Mouse (Mus musculus): ENCODE results near the gene Kcnk2. TPM values are rescaled to one million over a fixed set of nuclear protein-coding genes. Genes with fewer than 3 reads are reported as not detected.

Gene Kcnk2
- polyA plus RNA-seq, 1 experiment: 2.9 TPM

GRCm38 (mm10) chr1:189164721-189165120, 237.4 kb downstream of the Kcnk2 start:
- TF ChIP-seq CTCF (conservative IDR thresholded peaks at IDR 0.05; ENCODE audit: insufficient read depth, insufficient read length, low read depth, low read length) (no peak), POLR2A (IDR thresholded peaks at IDR 0.05; ENCODE audit: low read depth, low read length) (no peak)
- no peak for DNase-seq
- 79% methylated on average over 4 of the region's 4 CpGs for WGBS
- Histone ChIP-seq H3K4me3 (ENCODE audit: insufficient read depth, low read depth, low read length) (no peak overlapping the region), H3K36me3 (ENCODE audit: control insufficient read depth, insufficient read depth, low read length) (no peaks in the 10 kb centered on the region), H3K27ac (ENCODE audit: insufficient read depth, low read depth, low read length) (no peak overlapping the region), H3K27me3 (replicated peaks; ENCODE audit: control insufficient read depth, insufficient read depth, low read length) (no peaks in the 10 kb centered on the region; the same call in 1 of the 2 replicates), H3K4me1 (ENCODE audit: control insufficient read depth, insufficient read depth, low read length) (no peaks in the 10 kb centered on the region)

GRCm38 (mm10) chr1:189164241-189164640, 237.8 kb downstream of the Kcnk2 start:
- no peak overlapping the region for H3K27ac ChIP-seq (ENCODE audit: insufficient read depth, low read depth, low read length)
- H3K27me3 ChIP-seq (replicated peaks; ENCODE audit: control insufficient read depth, insufficient read depth, low read length): no peaks in the 10 kb centered on the region; the same call in 1 of the 2 replicates
- H3K4me3 ChIP-seq (ENCODE audit: insufficient read depth, low read depth, low read length): no peak overlapping the region
- 98% methylated on average over 2 of the region's 2 CpGs for WGBS
- DNase-seq: no peak
- H3K4me1 ChIP-seq (ENCODE audit: control insufficient read depth, insufficient read depth, low read length): no peaks in the 10 kb centered on the region
- H3K36me3 ChIP-seq (ENCODE audit: control insufficient read depth, insufficient read depth, low read length): no peaks in the 10 kb centered on the region
- TF ChIP-seq CTCF (conservative IDR thresholded peaks at IDR 0.05; ENCODE audit: insufficient read depth, insufficient read length, low read depth, low read length) (no peak), POLR2A (IDR thresholded peaks at IDR 0.05; ENCODE audit: low read depth, low read length) (no peak)
